Mouse (Mus musculus) thymus, adult 2 months (tissue): Measurements from ENCODE around the gene Cdk10.

Experiments used
- CTCF ChIP-seq: fragments of 200-500 bp; IDR thresholded peaks from 2 replicates; pipeline ENCODE4 v1.5.1; 2012; ENCODE audit warnings: mild to moderate bottlenecking, control low read depth, low read length, moderate library complexity, borderline replicate concordance; ENCODE audit not compliant: control insufficient read depth, poor library complexity, insufficient read depth; ENCODE audit errors: extremely low read depth
- POLR2A ChIP-seq: fragments of 200-500 bp; IDR thresholded peaks from 2 replicates; pipeline ENCODE4 v1.6.1; 2012; ENCODE audit warnings: mild to moderate bottlenecking, low read length, control low read depth, moderate library complexity; ENCODE audit not compliant: control insufficient read depth, poor library complexity, insufficient read depth; ENCODE audit errors: extremely low read depth

GRCm38 (mm10) chr8:123271147-123271546 is 46.5 kb downstream of the Cdk10 start:
- TF ChIP-seq POLR2A (no peak), CTCF (no peak)
